Mouse (Mus musculus) natural killer cell, adult 2 months (primary cell): ENCODE measurements at regions not wholly inside any gene's neighbourhood (a gene's known extent, or its start where the extent isn't known, plus 50 kb on each side); places are given as distances from the start of the nearest gene placed in this dataset.

Experiments used
- DNase-seq, 2 experiments: peaks; one replicate each; pipeline ENCODE4 v3.0.0; 2022; ENCODE audit warnings: low spot score in 2 of 2

DNA sequence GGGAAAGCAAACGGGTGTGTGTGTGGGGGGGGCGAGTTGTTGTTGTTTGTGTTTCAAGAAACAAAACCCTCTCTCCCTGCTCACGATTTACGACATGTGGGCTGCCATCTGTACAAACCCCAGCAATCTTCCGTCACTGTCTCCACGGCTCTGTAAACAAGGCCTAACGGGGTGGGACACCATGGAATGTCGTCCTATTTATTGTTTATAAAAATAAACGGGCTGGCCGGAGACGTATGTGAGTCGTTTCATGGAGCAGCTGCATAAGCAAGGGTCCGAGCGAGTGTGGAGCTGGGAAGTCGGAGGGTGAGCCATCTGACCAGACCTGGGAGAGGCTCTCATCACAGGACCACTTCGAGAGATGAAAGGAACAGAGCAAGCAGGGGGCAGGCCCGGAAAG, 141.4 kb upstream of the Sall1 start:
- DNase-seq = no peak

DNA sequence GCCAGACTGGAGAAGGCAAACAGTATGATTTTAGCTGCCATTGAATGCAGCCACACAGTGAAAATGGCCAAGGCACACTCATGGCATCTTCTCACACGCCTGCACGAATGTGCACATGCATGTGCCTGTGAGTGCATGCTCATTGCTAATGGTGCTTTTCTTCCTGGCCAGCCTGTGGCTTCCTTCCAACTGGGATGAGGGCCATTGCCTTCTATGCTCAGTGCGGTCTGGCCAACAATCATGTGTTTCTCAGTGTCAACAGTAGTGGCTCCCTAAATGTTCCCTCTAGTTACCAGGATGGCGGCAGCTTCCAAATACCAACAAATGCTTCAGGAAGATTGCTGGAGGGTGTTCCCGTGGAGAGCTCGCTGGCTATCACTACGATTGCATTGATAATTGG, 131.7 kb upstream of the Sall1 start:
- DNase-seq = no peak

DNA sequence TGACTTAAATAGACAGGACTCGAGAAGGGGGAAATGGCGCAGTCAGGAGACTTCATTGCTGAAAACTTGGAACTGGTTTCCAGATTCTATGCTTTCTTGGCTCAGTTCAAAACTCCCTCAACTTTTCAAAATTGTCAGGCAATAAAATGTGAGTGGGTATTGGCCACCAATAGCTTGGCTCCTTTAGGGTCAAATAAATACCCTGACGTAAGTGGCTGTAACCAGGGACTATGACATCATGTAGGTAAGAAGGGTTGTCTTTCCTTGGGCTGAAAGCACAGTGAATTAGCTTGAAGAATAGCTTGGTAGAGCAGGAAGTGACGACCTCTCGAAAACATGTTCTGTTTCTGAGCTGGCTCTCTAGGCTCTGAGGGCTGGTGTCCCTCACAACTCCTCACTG, 127.6 kb upstream of the Sall1 start:
- no peak for DNase-seq

DNA sequence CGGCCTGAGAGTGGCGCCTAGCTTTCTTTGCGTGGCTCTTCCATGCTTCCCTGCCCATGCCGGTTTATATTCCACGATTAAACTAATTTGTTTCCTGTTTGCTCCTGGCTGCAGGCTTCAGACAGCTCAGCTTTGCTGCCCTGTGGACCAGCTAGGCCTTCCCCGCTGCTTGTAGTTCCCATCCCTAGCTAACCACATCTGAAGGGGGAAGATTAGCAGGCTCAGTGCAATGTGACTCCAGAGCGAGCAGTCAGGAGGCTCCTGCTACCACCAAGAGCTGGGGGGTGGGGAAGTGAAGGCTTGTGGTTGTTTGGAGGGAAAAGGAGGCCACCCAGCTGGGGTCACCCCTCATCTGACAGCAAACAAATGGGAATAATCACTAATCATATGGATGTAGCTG, 125.5 kb upstream of the Sall1 start:
- DNase-seq = no peak

DNA sequence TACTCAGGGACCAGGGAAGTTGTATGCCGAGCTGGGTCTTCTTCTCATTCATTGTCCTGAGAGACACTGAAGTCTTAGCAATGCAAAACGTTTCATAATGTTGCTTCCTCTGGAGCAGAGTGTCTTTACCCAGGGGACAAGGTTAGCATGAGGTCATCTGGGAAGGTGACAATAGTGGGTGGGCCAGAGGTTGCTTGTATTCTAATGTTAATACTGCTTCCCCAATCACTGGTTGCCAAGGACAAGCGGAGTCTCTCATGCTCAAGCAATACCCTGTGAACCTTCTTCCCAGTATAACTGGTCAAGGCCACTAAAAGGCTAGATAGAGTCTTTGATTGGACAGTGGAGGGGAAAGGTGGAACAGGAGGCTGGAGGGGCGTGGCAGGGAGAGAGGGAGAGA, 123.1 kb upstream of the Sall1 start:
- DNase-seq = no peak

DNA sequence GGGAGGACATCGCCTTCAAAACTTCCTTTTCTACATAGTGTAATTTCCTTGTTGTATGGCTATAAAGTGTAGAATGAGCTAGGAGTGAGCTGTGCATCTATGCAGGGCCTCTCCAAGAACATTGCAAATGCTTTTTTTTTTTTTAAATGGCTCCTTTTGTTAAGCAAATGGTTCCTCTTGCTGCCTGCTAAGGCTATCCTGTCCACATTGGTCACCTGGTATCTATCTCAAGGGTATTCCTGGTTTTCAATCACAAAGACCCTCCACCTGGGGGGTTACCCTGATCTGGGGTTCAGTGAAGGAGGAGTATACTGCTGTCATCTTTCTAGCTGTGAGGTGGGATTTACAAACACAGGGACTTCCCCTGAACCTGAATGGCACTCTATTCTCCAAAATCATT, 112.9 kb upstream of the Sall1 start:
- DNase-seq = no peak

DNA sequence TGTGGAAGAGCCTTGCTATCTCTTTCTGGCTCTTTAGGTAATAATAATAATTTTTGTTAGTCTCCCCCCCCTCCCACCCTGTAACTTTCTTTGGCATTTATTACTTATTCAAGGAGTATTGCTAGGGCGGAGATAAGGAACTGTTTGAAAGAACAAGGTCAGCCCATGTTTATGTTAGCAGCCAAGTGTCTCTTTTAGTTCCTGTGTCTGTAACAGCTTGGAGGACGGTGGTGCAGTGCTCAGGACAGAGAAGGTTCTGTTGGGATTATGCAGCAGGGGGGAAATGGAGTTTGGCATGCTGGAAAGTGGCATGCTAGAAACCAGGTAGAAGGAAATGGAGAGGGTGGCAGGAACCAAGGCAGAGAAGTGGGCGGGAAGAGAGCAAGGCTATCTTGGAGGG, 109.6 kb upstream of the Sall1 start:
- DNase-seq = no peak

DNA sequence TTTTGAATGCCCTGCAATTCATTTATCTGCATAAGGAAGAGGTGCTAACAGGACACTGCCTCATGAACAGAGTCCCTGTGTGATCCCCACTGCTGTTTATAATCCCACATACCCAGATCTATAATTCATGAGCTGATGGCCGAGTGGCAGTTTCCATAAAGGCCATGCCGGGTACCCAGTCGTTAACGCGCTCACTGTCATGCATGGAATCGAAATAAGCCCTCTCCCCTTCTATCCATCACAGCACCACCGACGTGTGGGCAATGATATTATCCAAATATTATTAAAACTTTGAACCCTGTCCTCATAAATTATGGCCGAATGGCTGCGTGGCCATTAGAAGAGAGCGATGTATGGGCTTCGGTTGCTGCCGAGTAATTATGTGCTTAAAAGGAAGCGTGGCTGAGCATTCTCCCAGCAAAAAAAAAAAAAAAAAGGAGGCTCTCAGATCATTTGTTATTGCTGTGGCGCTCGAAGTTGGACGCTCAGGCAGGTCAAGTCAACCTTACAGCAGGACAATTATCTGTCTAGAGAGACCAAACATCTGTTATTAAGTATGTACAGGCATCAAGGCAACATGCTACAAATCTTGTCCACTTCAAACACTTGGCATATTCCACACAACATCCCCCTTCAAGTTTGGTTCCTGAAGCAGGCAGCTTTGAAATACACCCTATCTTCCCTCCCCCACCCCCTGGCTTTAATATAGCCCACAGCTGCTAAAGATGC, 109.1 kb upstream of the Sall1 start:
- no peak for DNase-seq

DNA sequence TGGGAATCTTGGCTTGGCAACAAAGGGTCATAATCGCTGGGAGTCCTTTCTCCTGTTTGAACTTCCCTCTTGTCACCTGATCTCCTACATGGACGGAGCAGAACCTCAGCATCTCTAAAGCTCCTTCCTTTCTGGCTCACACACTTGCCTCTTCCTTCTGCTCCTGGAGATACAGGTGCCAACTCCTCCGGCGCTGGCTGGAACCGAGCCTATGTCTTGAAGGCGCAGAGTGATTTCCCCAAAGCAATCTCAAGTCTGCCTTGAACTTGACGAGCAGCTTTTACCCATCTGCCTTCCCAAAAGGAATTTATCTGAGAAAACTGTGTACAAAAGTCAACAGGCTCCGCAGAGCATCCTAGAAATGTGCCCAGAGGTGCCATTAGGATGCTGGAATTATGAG, 108.4 kb upstream of the Sall1 start:
- DNase-seq = no peak

DNA sequence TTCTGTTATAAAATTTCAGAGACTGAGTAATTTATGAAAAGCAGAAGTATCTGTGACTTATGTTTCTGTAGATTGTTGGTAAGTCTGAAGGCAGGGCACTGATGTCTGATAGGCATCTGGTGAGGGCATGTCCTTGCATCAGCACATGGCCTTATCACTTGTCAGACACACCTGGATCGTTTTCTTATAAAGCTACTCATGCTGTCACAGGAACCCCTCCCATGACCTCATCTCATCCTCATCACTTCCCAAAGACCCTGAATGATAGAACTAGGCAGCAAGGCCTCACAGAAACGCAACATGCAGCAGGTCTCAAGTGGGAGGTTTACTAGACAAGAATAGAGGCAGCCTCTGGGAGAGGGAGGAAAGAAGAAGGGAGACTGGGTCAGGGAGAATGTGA, 107.0 kb upstream of the Sall1 start:
- DNase-seq = no peak

DNA sequence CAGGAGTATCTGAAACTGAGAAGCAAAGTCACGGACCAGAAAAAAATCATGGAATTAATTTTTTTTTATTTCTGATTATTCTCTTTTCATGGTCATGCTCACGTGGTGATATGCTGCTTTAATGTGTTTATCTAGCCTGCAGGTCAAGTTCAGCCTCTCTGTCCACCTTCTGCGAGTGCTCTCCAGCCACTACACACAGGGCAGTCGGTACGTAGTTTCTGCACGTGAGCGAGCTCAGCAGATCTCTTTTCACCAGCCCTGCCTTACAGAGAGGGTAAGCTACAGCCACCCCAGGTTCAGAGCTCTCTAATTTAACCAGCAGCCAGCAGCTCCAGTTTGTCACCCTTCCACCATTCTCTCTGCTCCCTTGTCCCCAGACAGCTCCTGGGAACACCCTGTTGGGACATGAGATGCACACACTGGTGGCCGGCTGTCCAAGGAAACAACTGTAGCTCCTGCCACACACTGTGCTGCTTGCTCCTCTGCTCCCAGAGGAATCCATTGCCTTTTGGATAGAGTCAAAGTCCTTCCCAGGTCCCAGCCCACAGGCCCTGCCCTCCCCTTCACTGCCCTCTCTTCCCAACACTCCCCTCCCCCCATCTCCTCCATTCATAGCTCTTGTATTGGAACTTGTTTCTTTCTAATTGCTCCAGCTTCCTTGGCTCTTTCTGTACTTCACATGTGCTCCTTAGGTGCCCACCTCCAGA, 97.7 kb upstream of the Sall1 start:
- DNase-seq = no peak

DNA sequence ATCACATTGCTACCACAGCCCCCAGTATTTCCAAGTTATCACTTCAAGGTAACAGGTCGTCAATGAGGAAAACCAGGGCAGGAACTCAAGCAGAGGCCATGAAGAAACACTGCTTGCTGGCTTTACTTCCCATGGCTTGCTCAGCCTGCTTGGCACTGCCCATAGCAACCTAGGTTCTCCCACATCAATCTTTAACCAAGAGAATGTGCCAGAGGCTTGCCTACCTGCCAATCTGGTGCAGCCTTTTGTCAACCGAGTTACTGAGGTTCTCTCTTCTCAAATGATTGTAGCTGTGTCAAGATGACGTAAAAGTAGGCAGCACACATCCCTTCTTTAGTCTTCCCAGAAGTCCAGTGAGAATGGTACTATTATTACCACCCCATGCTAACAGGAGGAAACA, 95.9 kb upstream of the Sall1 start:
- DNase-seq = no peak

DNA sequence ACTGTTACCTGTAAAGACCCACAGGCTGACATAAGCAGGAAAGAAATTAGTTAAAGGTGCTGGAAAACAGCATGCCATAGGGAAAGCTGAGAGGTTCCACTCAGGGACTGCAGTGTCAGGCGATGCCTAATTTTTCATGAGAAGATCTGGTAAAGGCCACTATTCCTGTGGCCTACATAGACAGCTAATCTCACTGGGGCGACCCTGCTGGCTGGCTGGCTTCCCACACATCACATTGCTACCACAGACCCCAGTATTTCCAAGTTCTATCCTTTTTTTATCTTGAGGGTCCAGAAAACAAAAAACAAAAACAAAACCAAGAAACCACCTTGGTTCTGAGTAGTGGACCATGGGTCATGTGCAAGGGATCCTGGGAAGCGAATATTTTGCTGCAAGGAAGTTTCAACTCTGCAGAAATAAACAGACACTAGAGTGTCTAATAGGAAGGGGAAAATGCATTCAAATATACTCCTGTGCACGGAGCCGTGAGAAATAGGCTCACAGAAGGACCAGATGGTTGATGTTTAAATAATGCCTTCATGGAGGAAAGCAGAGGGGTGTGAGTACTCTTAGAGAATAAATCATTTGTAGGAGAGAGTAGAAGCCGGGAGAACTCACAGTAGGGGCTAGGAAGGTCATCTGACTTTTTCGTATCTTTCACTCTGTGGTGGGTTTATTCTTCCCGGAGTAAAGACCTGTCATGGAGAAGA, 94.6 kb upstream of the Sall1 start:
- no peak for DNase-seq

DNA sequence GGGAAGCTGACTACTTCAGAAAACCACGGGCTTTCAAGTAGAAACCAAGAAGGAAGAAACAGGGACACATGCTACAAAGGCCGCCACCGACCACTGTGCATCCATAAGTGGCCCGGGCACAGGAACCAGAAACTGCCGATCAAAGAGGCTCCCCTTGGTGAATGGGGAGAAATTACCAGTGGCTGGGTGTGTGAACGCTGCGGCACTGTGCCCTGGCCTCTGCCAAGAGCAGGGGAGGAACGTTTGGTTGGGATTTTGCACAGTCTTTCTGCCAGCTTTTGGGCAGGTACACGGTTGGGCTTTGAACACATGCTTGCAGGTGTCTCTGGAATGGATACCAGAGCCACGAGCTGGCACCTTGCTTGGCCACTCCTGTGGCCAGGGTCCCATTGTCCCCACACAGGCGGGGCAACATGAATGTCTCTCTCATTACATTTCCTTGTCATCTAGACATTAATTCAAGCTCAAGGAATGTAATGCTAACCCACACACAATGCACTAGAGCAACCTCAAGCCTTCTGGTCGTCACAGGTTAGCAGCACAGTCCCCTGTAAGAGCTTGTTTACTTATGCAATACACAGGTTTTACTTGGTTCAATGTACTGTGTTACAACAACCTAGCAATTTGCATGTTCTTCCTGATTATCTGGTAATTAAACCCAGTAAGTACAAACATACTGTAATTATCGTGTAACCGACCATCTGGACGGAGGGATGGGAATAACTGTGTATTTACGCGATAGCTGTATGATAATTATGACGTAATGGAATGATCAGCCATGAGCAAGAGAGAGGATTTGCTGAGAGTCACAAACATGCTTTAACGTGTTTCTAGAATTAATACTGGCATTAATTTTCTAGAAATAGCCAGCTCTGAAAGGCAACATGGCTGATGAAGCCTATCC, 90.9 kb upstream of the Sall1 start:
- no peak for DNase-seq

DNA sequence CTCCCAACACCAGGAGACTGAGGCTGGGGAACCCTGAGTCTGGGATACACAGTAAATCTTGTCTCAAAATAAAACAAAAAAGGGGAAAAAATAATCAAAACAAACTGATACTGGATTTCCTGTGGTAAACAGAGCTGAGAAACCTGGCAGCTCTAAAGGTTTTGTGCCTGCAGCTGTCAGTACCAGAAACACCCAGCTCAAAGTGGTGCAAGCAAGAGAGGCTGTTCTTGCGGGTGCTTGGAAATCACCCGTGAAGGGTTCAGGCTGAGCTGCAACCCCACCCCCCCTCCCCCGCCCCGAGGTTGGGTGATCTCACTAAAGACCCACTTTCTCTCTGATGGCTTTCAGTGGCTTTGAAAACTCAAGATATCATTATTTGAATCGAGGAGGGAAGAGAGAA, 90.1 kb upstream of the Sall1 start:
- no peak for DNase-seq

DNA sequence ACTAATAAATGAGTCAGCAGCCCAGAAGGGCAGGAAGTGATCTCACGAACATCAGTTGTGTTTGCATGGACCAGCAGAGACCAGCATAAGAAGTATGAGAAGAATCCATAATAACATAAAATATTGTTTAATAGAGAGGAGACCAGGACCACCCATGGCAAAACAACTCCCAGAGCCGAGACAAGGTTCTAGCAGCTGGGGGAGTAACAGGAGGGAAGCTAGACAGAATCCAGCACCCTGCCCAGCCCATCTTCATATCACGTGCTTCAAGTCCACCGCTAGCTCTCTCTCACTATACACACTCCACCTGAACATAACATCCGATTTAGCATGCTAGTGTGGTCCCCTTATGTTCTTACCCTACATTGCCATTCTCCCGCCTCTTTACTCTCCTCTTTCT, 77.1 kb upstream of the Sall1 start:
- no peak for DNase-seq

DNA sequence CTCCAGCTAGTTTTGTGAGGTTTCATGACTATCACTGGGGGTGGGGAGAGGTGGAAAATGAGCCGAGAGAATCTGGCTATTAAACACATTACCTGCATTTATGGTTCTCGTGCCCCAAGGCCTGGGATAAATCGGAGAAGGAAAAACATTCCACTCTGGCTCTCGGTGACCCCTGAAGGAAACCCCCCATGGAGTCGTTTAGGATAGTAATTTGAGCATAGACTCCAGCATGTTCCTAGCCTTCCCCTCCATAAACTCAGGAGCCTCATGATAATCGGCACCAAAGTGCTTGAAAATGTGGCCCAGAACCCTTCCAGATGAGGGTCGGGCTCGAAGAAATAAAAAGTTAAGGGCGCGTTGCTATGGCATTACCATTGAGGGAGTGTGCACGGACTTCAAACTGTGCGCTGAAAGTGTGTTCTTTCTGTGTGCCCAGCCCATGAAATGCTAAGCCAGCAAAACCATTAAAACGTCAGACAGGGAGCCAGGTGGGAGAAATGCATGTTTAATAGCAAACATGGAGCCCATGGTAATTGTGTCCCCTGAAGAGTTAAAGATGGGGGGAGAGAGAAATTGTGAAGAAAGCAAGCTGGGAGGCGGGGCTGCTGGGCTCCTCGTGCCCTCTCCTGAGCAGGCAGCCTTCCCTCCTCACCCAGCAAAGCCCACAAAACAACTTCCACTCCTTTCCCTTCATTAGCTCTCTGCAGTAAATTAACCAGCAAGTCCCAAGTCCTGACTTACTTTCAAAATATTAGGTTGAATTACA, 64.1 kb upstream of the Sall1 start:
- DNase-seq = no peak

DNA sequence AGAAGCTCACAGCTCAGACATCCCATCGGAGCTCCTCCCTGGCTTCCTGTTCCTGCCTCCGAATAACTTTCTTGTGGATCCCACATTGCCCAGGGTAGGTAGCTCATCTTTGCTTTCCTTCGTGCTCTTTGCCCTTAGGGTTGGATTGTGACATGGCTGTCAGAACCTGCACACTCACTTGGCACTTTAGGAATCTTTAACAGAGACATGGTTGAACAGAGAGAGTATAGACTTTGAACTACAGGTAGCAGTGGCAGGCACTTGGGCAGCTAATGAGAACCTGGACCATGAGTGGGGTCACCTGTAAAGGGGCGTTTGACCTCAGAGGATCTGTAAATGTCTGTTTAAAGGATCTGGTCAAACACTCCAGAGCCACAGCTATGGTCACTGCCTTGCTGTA, 62.4 kb upstream of the Sall1 start:
- DNase-seq = no peak

DNA sequence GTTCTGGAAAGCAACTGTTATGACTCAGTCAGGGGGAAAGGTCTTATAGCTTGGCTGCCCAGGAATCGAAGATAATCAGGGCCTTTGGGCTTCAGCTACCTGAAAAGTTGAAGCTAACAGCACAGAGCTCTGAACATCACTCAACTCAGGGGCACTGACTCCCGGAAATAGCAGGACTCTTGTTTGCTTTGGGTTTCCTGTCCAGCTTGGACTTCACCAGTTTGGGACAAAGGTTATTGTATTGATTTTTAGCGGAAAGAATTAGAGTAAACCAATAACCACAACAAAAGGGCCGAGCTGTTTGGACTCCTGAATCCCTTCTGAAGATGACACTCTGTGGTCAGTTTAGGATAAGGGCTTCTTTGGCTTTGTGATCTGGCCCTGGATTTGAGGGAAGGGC, 53.4 kb upstream of the Sall1 start:
- DNase-seq = no peak
